Mouse (Mus musculus): ENCODE measurements around the gene Pou2f1. TPM values are rescaled to one million over a fixed set of nuclear protein-coding genes. Genes with fewer than 3 reads are reported as not detected.
A peak's percentile ranks its signal among the peaks of the same experiment; 100 is the strongest.

Pou2f1 gene
- total RNA-seq (2015; ENCODE audit: low replicate concordance), result 15.7 and 22.1 TPM in 2 replicates
- total RNA-seq (2017; ENCODE audit: low replicate concordance), result 13.9 and 14.8 TPM in 2 replicates

- ATAC-seq (replicated peaks; ENCODE audit: low FRiP score, poor library complexity, severe bottlenecking), result peak; percentile 83
Measured at GRCm38 (mm10) chr1:166002520-166003155, at the start of gene Pou2f1. Gene Pou2f1 (minus strand): TSS chr1:166002678.

GRCm38 (mm10) chr1:166049046-166049827 lies 46.8 kb upstream of the Pou2f1 start:
- ATAC-seq (replicated peaks; ENCODE audit: low FRiP score, poor library complexity, severe bottlenecking), result no peak

GRCm38 (mm10) chr1:166048230-166048911 lies 45.9 kb upstream of the Pou2f1 start:
- no peak for ATAC-seq (replicated peaks; ENCODE audit: low FRiP score, poor library complexity, severe bottlenecking)

GRCm38 (mm10) chr1:166047505-166048170 lies 45.2 kb upstream of the Pou2f1 start:
- ATAC-seq (replicated peaks; ENCODE audit: low FRiP score, poor library complexity, severe bottlenecking), result no peak

- no peak for ATAC-seq (replicated peaks; ENCODE audit: low FRiP score, poor library complexity, severe bottlenecking)
Measured at GRCm38 (mm10) chr1:166045894-166046197, 43.4 kb upstream of the Pou2f1 start.

- ATAC-seq (replicated peaks; ENCODE audit: low FRiP score, poor library complexity, severe bottlenecking), result no peak
Measured at GRCm38 (mm10) chr1:166045060-166045893, 42.8 kb upstream of the Pou2f1 start.

- no peak for ATAC-seq (replicated peaks; ENCODE audit: low FRiP score, poor library complexity, severe bottlenecking)
Measured at GRCm38 (mm10) chr1:166043451-166044149, 41.1 kb upstream of the Pou2f1 start.

- ATAC-seq (replicated peaks; ENCODE audit: low FRiP score, poor library complexity, severe bottlenecking), result no peak
Measured at GRCm38 (mm10) chr1:166041501-166041900, 39.0 kb upstream of the Pou2f1 start.

- no peak for ATAC-seq (replicated peaks; ENCODE audit: low FRiP score, poor library complexity, severe bottlenecking)
Measured at GRCm38 (mm10) chr1:166038731-166039332, 36.4 kb upstream of the Pou2f1 start.

- no peak for ATAC-seq (replicated peaks; ENCODE audit: low FRiP score, poor library complexity, severe bottlenecking)
Measured at GRCm38 (mm10) chr1:166035045-166035444, 32.6 kb upstream of the Pou2f1 start.

GRCm38 (mm10) chr1:166031673-166032547 lies 29.4 kb upstream of the Pou2f1 start:
- no peak for ATAC-seq (replicated peaks; ENCODE audit: low FRiP score, poor library complexity, severe bottlenecking)

- ATAC-seq (replicated peaks; ENCODE audit: low FRiP score, poor library complexity, severe bottlenecking), result no peak
Measured at GRCm38 (mm10) chr1:166023981-166024380, 21.5 kb upstream of the Pou2f1 start.

GRCm38 (mm10) chr1:166017203-166017602 lies 14.7 kb upstream of the Pou2f1 start:
- ATAC-seq (replicated peaks; ENCODE audit: low FRiP score, poor library complexity, severe bottlenecking), result no peak

GRCm38 (mm10) chr1:166016306-166016705 lies 13.8 kb upstream of the Pou2f1 start:
- ATAC-seq (replicated peaks; ENCODE audit: low FRiP score, poor library complexity, severe bottlenecking), result no peak

- ATAC-seq (replicated peaks; ENCODE audit: low FRiP score, poor library complexity, severe bottlenecking), result 0 out of 2 replicates have a peak, but pooled peaks have one; percentile 43
Measured at GRCm38 (mm10) chr1:166014530-166014929, 12.1 kb upstream of the Pou2f1 start.

- no peak for ATAC-seq (replicated peaks; ENCODE audit: low FRiP score, poor library complexity, severe bottlenecking)
Measured at GRCm38 (mm10) chr1:166010106-166010505, 7.6 kb upstream of the Pou2f1 start.

GRCm38 (mm10) chr1:166008634-166009350 lies 6.3 kb upstream of the Pou2f1 start:
- ATAC-seq (replicated peaks; ENCODE audit: low FRiP score, poor library complexity, severe bottlenecking), result no peak
